Mouse (Mus musculus) layer of hippocampus, adult 8-10 months (tissue): ENCODE results near the gene Bcl2. TPM values are rescaled to one million over a fixed set of nuclear protein-coding genes. Genes with fewer than 3 reads are reported as not detected.

Source experiments
- DNase-seq, 2 experiments: peaks; one replicate each; pipeline ENCODE4 v3.0.0; 2022; ENCODE audit warnings: low spot score in 2 of 2
- total RNA-seq, 4 experiments: library from RNA; stranded (reverse); gene quantifications; 2 replicates each; pipeline ENCODE4 v1.2.4; 2022

The Bcl2 gene
- total RNA-seq, 4 experiments from 2014 or later: 9.8 to 11.6 (median 11.2) TPM

DNA sequence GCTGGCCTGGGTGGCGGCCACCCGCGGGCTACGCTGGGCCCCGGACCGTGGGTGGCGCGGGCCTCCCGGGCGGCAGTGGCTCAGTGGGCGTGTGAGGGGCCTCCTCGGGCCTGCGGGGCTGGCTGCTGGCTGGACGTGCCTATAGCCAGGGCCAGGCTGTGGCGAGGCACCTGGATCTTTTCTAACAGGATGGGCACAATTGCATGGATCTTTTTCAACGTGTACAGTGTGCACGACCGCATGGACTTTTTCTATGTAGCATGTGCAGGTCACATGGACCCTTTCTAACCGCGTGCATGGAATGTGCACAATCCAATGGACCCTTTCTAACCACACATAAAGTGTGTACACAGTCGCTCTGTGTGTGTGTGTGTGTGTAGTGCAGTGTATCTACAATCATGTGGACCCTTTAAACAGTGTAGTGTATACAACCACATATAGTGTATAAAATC lies 482 bp upstream of the Bcl2 start:
- no peak for DNase-seq

DNA sequence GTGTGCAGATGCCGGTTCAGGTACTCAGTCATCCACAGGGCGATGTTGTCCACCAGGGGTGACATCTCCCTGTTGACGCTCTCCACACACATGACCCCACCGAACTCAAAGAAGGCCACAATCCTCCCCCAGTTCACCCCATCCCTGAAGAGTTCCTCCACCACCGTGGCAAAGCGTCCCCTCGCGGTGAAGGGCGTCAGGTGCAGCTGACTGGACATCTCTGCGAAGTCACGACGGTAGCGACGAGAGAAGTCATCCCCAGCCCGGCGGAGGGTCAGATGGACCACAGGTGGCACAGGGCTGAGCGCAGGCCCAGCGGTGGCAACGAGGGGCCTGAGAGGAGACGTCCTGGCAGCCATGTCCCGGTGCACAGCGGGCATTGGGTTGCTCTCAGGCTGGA lies 1.7 kb downstream of the Bcl2 start:
- peak in 1 of 2 experiments; percentile 35 for DNase-seq

DNA sequence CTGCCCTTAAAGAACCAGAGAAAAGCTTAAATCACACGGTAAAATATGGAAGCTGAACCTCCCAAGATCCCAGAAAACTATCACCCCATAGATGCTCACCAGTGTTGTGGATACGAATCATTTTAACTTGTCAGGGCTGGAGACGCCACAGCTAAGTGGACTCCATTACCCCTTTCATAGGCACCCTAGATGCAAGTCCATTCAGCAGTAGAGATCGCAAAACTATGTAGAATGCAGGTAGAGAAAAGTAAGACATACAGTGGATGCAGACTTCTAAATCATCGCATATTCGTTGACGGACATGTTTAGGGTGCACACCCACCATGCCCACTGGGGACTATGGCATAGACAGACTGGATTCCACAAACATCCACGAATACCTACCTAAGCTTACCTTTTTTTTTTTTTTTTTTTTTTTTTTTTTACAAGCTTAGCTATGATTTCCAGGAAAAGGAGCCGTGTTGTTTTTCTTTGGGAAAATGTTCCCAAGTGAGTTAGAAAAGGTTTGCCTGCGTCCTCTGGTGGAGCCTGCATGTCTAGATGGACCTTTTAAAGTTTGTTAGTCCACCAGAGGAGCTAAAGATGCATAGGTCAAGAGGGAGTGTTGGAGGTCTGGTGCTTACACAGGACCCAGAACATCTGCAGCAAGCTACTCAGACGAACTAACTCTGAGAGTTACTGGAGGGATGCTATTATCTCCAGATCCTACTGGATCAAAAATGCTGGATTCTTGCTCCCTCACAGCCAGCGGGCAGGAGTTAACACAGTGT lies 2.5 kb downstream of the Bcl2 start:
- no peak for DNase-seq

DNA sequence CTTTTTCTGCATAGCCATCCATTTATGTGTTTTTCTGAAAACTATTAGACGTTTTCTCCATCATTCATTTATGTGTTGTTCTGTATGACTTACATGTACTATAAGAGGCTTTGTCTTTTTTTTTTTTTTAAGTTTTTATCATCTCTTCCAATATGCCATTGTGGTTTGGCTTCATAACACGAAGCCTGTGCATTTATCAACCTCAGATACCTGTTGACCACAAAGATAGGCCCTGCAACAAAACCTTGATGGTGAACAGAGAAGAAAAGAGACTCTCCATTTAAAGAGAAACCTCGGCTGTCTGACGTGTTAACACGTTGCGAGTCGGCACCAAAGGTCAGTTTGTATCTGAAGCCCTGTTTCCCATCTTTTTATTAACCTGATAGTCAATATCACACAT lies 3.9 kb downstream of the Bcl2 start:
- DNase-seq: no peak

DNA sequence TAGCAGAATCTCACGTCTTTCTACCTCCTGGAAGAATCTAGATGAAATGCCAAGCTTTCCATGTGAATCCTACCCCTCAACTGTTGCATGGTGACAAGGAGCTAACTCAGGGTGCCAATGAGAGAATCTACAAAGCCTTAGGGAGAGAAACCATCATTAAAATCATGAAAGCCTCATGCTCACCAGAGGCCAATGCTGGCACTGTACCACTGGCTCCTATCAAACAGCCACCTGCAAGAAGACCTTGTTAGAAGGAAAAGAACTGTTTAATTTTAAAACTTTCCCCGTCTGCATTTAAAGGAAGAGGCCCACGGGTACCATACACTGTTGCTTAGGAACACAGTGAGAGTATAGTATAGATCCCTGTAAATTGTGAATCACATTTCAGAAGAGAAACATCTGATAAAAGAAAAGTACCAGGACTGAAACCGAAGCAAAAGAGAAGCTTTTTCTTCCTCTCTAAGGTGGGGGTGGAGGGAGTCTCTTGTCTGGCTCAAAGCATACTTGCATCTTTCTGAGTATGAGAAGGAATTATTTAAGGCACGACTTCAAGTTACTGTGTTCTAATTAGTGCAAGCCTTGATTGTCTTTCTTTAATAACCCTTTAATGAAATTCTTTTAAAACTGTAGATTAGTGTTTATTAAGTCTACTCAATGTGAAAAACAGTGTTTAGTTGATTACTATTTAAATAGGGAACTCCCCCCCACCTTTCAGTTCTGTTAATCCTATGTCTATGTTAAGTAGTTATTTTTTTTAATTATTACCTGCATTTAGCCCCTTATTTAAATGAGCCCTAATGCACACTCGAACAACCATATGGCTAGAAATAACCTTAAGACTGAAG lies 6.8 kb downstream of the Bcl2 start:
- DNase-seq: no peak

DNA sequence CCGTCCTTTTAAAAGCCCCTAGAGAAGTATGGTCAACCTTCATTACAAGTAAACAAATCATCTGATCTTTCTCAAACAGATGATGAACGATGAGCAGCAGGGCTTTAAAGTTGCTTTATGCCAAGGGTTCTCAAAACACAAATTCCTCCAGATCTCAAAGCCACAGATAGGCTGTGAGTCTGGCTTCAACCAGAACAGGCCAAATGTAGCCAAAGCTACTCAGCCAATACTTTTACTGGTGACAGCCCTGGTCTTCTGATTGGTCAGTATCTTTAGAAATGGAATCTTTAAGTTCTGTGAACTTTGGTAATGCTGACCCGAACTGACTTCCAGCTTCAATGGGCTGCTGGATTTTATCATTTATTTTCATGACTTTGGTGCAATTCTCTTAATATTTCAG lies 10.9 kb downstream of the Bcl2 start:
- DNase-seq: no peak

DNA sequence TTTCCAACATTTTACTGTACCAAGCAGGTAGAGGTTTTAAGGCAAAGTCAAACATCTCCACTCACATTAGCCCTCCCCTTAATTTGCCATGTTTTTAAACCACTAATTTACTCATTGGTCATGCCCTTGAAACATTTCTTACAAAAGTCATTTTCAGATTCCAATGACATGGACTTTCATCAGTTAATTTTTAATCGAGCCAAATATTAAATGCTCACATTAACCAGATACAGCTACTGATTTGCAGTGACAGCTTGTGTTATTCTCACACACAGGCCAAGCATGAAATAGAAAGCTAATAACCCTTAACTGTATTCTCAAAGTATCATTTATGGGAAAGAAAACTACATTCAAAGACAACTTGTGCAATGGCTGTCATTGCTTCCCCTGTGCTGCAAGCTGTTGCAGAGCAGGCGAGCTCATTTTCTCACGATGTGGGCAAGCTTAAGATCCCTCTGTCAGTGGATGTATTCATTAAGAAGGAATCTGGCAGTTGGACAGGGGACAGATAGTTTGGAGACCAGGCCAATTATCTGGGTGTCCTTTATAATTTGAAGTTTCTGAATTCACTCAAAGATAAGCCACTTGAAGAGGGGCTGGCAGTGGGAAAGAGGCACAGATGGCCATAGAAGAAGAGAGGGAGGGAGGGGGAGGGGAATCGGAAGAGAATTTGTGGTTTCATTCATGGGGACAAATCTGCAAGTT lies 11.5 kb downstream of the Bcl2 start:
- no peak for DNase-seq

DNA sequence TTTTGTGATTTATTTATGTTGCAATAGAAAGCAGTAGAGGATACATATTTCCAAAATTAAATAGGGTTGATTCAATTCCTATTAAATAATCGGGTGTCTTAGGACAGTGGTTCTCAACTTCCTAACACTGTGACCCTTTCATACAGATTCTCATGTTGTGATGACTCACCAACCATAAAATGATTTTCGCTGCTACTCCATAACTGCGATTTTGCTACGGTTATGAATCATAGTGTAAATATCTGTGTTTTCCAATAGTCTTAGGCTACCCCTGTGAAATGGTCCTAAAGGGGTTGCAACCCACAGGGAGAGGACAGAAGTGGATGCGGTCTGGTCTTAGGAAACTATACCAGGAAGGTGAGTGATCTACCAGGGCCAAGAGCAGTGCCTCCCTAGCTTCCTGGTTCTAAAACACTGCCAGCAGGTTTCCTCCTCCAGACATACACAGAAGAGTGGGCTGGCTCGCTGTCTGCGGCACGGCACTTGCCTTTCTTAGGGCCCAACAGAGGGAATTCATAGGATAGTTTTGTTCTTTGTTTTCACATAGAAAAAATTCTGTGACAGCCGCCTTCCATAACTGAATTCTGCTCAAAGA lies 13.5 kb downstream of the Bcl2 start:
- no peak for DNase-seq

DNA sequence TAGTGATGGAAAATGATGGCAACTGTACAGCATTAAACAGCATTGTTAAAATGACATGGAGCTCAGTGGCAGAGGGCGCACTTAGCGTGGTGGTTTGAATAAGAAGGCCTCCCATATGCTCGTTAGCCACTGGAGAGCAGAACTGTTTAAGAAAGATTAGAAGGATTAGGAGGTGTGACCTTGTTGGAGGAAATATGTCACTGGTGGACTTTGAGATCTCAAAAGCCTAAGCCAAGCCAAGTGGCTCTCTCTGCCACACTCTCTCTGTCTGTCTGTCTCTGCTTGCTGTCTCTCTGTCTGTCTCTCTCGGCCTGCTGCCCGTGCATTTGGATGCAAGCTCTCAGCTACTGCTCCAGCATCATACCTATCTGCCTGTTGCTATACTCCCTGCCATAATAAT lies 17.6 kb downstream of the Bcl2 start:
- no peak for DNase-seq

DNA sequence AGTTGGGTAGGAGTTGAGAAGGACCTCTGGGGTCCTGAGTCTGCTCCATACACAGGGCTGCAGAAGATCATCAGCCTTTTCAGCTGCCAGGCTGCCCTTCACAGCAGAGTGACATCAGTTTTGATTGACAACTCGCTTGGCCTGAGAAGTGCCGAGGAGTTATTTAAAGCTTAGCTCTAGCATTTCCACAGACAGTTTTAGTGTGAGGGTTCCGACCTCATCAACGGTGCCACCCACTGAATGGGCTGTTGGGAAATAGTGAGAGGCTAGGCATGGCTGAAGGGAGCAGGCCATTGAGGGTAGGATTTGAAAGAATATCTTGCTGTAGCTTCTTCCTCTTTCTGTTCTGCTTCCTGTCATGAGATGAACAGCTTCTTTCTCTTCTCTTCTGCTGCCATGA lies 18.4 kb downstream of the Bcl2 start:
- DNase-seq: no peak

DNA sequence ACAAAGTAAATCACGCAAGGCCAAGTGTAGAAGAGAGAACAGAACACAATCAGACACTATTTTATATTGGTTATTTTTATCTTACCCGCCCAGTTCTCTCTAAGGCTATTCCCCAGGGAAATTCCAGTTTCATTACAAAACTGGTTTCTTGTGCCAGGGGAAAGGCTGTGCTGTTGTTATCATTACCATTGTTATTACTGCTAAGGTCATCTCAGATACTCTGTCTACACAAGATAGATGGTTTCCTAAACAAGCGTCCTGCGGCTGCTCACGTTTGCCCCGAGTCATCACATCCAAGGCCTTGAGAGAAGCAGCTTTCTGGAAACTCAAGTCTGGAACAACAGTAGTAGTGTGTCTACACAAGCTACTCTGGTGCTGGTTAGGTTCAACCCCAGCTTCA lies 19.8 kb downstream of the Bcl2 start:
- no peak for DNase-seq

DNA sequence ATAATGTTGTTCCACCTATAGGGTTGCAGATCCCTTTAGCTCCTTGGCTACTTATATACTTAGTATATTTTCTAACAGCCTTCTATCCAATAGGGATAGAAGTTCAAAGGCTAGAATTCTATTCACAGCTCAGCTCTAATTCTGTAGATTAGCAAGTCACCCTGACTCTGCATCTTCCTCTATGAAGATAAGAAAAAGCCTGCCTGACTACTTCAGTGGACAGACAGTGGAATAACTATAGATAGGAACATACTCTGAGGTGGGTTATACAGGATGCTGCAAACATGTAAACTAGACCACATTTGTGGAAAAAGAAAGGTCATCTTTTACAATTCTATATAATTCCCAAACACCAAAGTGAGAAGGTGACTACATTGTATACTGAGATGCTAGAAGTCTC lies 21.5 kb downstream of the Bcl2 start:
- DNase-seq: no peak

DNA sequence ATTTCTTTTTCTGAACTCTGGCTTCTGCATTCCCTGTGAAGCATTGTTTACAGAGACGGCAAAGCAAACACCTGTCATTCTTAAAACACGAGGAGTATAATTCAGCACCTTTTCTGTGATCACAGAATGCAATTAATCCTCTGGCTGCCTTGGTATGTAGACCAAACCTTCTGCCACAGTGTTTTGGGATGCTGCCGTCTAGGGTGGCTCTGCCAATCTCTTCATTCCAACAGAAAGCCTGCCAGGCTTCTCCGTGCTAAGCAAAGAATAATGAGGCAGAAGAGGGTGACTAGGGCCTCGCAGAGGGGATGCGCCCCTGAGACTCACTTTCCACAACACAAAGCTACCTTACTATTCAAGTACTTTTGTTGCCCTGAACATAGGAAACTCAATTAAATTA lies 23.2 kb downstream of the Bcl2 start:
- DNase-seq: no peak

DNA sequence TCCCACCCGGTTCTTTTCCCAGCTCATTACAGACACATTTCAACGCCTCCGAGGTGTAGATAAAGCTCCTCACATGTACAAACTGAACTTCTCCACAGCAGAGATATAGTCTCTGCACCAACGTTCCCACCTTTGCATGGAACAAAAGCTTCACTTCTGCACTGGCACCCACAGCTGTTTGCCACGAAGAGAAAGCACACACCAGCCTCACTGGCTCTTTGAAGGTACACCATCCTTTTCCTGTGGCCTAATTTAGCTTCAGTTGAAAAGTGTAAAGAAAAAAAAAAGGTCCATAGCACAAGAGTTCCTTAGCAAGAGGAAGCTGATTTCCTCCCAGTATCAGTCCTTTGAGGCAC lies 25.9 kb downstream of the Bcl2 start:
- no peak for DNase-seq

DNA sequence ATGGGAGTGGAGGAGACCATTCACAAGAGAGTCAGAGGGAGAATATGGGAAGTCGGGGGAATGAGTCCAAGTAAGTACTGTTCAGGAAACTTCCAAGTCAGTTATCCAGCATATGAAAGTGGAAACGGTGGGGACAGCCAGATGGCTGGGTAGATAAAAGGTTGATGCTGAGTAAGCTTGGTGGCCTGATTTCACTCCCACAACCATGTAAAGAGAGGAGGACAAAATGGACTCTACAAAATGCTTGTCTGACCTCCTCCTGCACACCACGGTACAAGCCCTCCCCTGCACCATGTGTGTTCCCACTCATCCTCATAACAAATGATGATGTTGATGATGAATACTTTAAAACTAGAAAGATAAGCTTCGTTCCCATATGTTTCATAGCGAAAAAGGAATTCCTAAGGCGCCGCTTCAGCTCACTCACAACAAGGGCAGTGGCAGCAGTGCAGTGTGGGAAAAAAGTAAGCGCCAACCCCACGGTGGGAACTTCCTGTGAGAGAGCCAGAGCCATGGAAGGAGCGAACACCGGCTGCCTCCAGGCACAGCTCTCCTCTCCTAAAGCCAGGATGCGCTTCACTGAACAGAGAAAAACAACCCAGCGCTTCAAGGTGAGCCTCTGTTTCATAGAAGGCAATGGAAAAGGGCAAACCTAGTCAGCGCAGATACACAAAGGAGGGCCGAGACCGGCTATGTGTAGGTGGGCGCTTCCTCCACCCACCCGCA lies 26.5 kb downstream of the Bcl2 start:
- DNase-seq: no peak

DNA sequence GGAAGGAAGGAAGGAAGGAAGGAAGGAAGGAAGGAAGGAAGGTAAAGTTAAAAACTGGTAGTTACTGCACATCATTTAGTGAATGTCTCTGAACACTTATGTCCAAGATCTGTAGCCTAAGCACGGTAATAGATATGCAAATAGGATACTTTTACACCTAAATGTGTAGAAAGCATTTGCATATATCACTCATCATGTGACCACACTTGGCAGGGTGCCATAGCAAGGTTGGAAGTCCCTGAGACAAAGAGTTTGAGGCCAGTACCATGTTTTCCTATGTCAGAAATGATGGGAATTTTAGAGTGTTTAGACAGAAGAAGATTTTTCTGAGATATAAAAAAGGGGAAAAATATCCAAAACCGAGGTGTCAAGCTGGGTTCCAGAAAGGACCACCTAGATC lies 28.4 kb downstream of the Bcl2 start:
- no peak for DNase-seq

DNA sequence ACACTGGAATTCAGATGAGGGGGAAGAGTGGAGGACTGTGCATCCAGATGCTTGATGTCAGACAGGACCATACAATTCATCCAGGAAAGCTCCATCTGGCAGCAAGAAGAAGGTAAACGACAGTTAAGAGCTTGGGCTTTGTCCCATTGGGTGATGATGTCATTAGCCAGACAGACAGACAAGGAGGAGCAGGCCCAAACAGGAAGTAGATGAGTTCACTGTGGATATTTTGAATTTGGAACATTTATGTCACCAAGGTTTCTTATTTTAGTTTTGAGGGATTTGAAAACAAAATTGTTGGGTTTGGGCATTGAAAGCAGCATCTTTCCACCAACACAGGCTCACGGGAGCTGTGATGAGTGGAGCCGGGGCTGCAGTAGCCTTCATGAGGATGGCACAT lies 29.5 kb downstream of the Bcl2 start:
- DNase-seq: no peak

DNA sequence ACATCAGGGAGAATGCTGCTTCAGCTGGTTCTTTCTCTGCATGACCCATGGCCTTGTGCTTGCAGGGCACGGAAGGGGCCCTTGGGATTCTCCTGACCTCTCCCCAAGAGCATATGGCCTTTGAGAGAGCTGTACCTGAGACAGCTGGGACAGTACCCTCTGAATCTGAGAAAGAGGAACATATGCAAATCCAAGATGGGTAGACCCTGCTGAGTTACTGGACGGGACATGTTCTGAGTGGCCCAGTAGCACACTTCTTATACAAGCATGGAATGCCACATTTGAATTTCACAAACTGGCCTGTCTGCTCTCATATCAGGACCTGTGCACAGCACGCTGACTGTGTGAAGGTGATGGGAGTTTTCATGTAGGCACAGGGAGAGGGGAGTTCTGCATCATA lies 31.2 kb downstream of the Bcl2 start:
- DNase-seq: no peak

DNA sequence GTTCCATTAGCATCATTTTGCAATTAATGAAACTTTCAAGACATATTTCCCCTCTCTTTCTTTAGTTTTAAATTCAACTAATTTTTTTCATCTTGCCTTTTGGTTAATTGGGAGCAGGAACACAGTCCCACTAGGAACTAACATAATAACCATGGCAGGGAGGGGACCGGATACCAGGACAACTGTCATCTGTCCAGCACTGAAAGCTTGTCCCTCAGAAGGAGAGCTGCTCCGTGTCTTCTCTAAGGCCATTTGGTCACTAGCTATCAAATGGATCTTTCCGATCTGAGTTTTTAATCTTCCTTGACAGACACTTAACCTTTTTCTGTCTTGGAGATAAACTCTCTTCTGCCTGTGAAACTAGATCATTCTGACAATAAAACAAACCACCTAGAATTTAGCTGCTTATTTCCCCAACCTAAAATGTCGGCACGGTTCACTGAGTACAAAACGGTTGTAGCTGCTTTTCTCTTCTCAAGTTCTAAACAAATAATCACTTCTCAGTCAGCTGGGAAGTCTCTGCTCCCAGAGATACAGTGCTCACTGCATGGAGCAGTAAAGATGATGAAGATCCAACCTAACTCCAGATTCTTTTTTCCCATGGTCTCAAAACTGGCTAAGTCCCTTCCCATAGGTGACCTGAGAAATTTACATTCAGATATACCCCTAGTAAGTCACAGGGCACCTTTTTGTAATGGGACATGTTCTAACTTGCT lies 34.1 kb downstream of the Bcl2 start:
- no peak for DNase-seq

DNA sequence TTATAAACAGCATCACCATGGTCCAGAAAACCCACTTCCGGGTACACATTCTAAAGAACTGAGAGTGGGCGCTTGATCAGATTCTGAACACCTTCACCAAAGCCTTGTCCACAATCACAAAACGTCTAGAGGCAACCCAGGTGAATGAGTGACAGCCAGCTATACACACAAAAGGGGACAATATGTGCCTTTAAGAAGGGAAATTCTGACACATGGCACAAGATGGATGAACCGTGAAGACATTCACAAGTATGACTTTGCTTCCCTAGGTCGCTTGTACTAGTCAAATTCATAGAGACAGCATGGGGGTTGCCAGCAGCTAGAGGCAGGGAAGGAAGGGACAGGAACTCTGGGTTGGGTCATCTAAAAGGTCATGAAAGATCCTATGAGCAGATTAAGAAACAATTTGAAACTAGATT lies 36.0 kb downstream of the Bcl2 start:
- no peak for DNase-seq
